Mouse (Mus musculus): ENCODE measurements around the gene Cep97. TPM values are rescaled to one million over a fixed set of nuclear protein-coding genes. Genes with fewer than 3 reads are reported as not detected.

Cep97 gene
- total and polyA plus RNA-seq, 3 experiments, result 10.7 to 11.1 TPM; not detected in 1

GRCm38 (mm10) chr16:55852515-55852914 is 82.1 kb downstream of the Cep97 start:
- Histone ChIP-seq H3K27me3 (ENCODE audit: control insufficient read depth in 1 of 2, insufficient read depth in 2 of 2, low read length in 2 of 2) (no peaks in the 10 kb centered on the region), H3K36me3 (ENCODE audit: control insufficient read depth in 1 of 2, insufficient read depth in 2 of 2, low read length in 2 of 2) (no peaks in the 10 kb centered on the region; a peak in 1 of 4 replicates), H3K27ac (ENCODE audit: control insufficient read depth, low read depth, low read length) (no peak overlapping the region), H3K79me2 (ENCODE audit: control insufficient read depth, insufficient read depth, low read length, poor library complexity) (no peaks in the 10 kb centered on the region), H3K4me1 (ENCODE audit: control insufficient read depth in 1 of 2, insufficient read depth in 2 of 2, low read length in 2 of 2) (no peaks in the 10 kb centered on the region), H3K9ac (ENCODE audit: control insufficient read depth, low read depth, low read length, poor library complexity, severe bottlenecking) (no peak overlapping the region), H3K4me3 (ENCODE audit: control insufficient read depth in 1 of 2, insufficient read depth in 1 of 2, low read depth in 2 of 2, low read length in 2 of 2) (no peak overlapping the region), H3K9me3 (replicated peaks; ENCODE audit: insufficient read depth, low read length) (no peaks in the 10 kb centered on the region)
- TF ChIP-seq ELF1 (IDR thresholded peaks at IDR 0.05; ENCODE audit: low read depth, low read length), result no peak
- no peak for TF ChIP-seq TCF12 (IDR thresholded peaks at IDR 0.05; ENCODE audit: low read depth, low read length)
- TF ChIP-seq E2F4 (IDR thresholded peaks at IDR 0.05; ENCODE audit: borderline replicate concordance, low read depth, low read length), result no peak
- TF ChIP-seq POLR2A (IDR thresholded peaks at IDR 0.05; ENCODE audit: control insufficient read depth in 1 of 2, insufficient read depth in 1 of 2, low read depth in 1 of 2, low read length in 2 of 2, poor library complexity in 1 of 2), result no peak
- no peak for TF ChIP-seq POLR2AphosphoS2 (IDR thresholded peaks at IDR 0.05; ENCODE audit: low read length)
- DNase-seq (ENCODE audit: low read depth, low spot score), result no peak

GRCm38 (mm10) chr16:55850485-55850884 is 84.2 kb downstream of the Cep97 start:
- H3K9ac ChIP-seq (ENCODE audit: control insufficient read depth, low read depth, low read length, poor library complexity, severe bottlenecking), result no peak overlapping the region
- no peak for DNase-seq (ENCODE audit: low read depth, low spot score)
- no peaks in the 10 kb centered on the region for H3K27me3 ChIP-seq (ENCODE audit: control insufficient read depth in 1 of 2, insufficient read depth in 2 of 2, low read length in 2 of 2)
- H3K4me3 ChIP-seq (ENCODE audit: control insufficient read depth in 1 of 2, insufficient read depth in 1 of 2, low read depth in 2 of 2, low read length in 2 of 2), result no peak overlapping the region
- H3K9me3 ChIP-seq (replicated peaks; ENCODE audit: insufficient read depth, low read length), result no peaks in the 10 kb centered on the region
- H3K36me3 ChIP-seq (ENCODE audit: control insufficient read depth in 1 of 2, insufficient read depth in 2 of 2, low read length in 2 of 2), result no peaks in the 10 kb centered on the region; a peak in 1 of 4 replicates
- H3K4me1 ChIP-seq (ENCODE audit: control insufficient read depth in 1 of 2, insufficient read depth in 2 of 2, low read length in 2 of 2), result no peaks in the 10 kb centered on the region; a peak in 1 of 4 replicates
- H3K27ac ChIP-seq (ENCODE audit: control insufficient read depth, low read depth, low read length), result no peak overlapping the region
- no peak for TF ChIP-seq EP300 (IDR thresholded peaks at IDR 0.05; ENCODE audit: low read depth in 1 of 2, low read length in 2 of 2)
- no peak for TF ChIP-seq USF1 (IDR thresholded peaks at IDR 0.05; ENCODE audit: low read depth, low read length)
- TF ChIP-seq UBTF (IDR thresholded peaks at IDR 0.05; ENCODE audit: borderline replicate concordance, insufficient read depth, low read depth, low read length), result no peak
- no peak for TF ChIP-seq E2F4 (IDR thresholded peaks at IDR 0.05; ENCODE audit: borderline replicate concordance, low read depth, low read length)
- TF ChIP-seq POLR2AphosphoS2 (IDR thresholded peaks at IDR 0.05; ENCODE audit: low read length), result no peak
- TF ChIP-seq RAD21 (IDR thresholded peaks at IDR 0.05; ENCODE audit: low read depth, low read length), result no peak
- no peak for TF ChIP-seq MYC (IDR thresholded peaks at IDR 0.05; ENCODE audit: low read depth, low read length)
- no peak for TF ChIP-seq CHD2 (IDR thresholded peaks at IDR 0.05; ENCODE audit: low read length)
- no peak for TF ChIP-seq ZC3H11A (IDR thresholded peaks at IDR 0.05; ENCODE audit: low read depth, low read length)
- TF ChIP-seq SIN3A (IDR thresholded peaks at IDR 0.05; ENCODE audit: low read length), result no peak
- TF ChIP-seq BHLHE40 (IDR thresholded peaks at IDR 0.05; ENCODE audit: borderline replicate concordance, low read depth, low read length), result no peak
- TF ChIP-seq KAT2A (conservative IDR thresholded peaks at IDR 0.05; ENCODE audit: low read depth, low read length), result no peak
- no peak for TF ChIP-seq ZNF384 (IDR thresholded peaks at IDR 0.05; ENCODE audit: low read depth, low read length)
- no peak for TF ChIP-seq CHD1 (IDR thresholded peaks at IDR 0.05; ENCODE audit: low read depth, low read length)
- no peak for TF ChIP-seq SMC3 (IDR thresholded peaks at IDR 0.05; ENCODE audit: low read depth, low read length)
- no peaks in the 10 kb centered on the region for H3K79me2 ChIP-seq (ENCODE audit: control insufficient read depth, insufficient read depth, low read length, poor library complexity)

Other genes with a start within 250 kb of the Cep97 start
- 1.3 and 1.4 TPM in 2 replicates for gene Nfkbiz, start 96.0 kb downstream of the Cep97 start, total RNA-seq (2012; rRNA removed)
- 1 to 10 TPM in 1 of 2 experiments, not detected in 1; 2.4 TPM for gene Nfkbiz, start 96.0 kb downstream of the Cep97 start, polyA plus RNA-seq (2012; ENCODE audit: insufficient read depth in 1 of 2, insufficient read length in 2 of 2, low read depth in 1 of 2, low replicate concordance in 2 of 2, missing spikeins in 1 of 2)
- gene Nxpe3, start 39.6 kb downstream of the Cep97 start, total RNA-seq (2012; rRNA removed), result 2.5 and 2.7 TPM in 2 replicates
- 1 to 10 TPM in 1 of 2 experiments, not detected in 1; 4.3 TPM for gene Nxpe3, start 39.6 kb downstream of the Cep97 start, polyA plus RNA-seq (2012; ENCODE audit: insufficient read depth in 1 of 2, insufficient read length in 2 of 2, low read depth in 1 of 2, low replicate concordance in 2 of 2, missing spikeins in 1 of 2)
- 1,495 and 1,552 TPM in 2 replicates for gene Rpl24, start 31.4 kb upstream of the Cep97 start, total RNA-seq (2012; rRNA removed)
- gene Rpl24, start 31.4 kb upstream of the Cep97 start, polyA plus RNA-seq (2012; ENCODE audit: insufficient read depth in 1 of 2, insufficient read length in 2 of 2, low read depth in 1 of 2, low replicate concordance in 2 of 2, missing spikeins in 1 of 2), result 100 to 1,000 TPM in 1 of 2 experiments, not detected in 1; 132 TPM
- gene Zbtb11, start 39.0 kb upstream of the Cep97 start, total RNA-seq (2012; rRNA removed), result 17.6 and 19.0 TPM in 2 replicates
- 10 to 100 TPM in 1 of 2 experiments, not detected in 1; 12.5 TPM for gene Zbtb11, start 39.0 kb upstream of the Cep97 start, polyA plus RNA-seq (2012; ENCODE audit: insufficient read depth in 1 of 2, insufficient read length in 2 of 2, low read depth in 1 of 2, low replicate concordance in 2 of 2, missing spikeins in 1 of 2)
- gene Pcnp, start 94.9 kb upstream of the Cep97 start, total RNA-seq (2012; rRNA removed), result 70.9 and 79.1 TPM in 2 replicates
- 100 to 1,000 TPM in 1 of 2 experiments, 10 to 100 TPM in 1; 88.5 to 128 TPM for gene Pcnp, start 94.9 kb upstream of the Cep97 start, polyA plus RNA-seq (2012; ENCODE audit: insufficient read depth in 1 of 2, insufficient read length in 2 of 2, low read depth in 1 of 2, low replicate concordance in 2 of 2, missing spikeins in 1 of 2)
- 28.7 and 32.3 TPM in 2 replicates for gene Trmt10c, start 103.0 kb upstream of the Cep97 start, total RNA-seq (2012; rRNA removed)
- gene Trmt10c, start 103.0 kb upstream of the Cep97 start, polyA plus RNA-seq (2012; ENCODE audit: insufficient read depth in 1 of 2, insufficient read length in 2 of 2, low read depth in 1 of 2, low replicate concordance in 2 of 2, missing spikeins in 1 of 2), result 10 to 100 TPM; 16.5 to 48.5 TPM
- 7.7 and 8.1 TPM in 2 replicates for gene Senp7, start 113.5 kb upstream of the Cep97 start, total RNA-seq (2012; rRNA removed)
- gene Senp7, start 113.5 kb upstream of the Cep97 start, polyA plus RNA-seq (2012; ENCODE audit: insufficient read depth in 1 of 2, insufficient read length in 2 of 2, low read depth in 1 of 2, low replicate concordance in 2 of 2, missing spikeins in 1 of 2), result 10 to 100 TPM in 1 of 2 experiments, not detected in 1; 15.0 TPM

Measured in MEL (cell line).